In the genomic region with DNA sequence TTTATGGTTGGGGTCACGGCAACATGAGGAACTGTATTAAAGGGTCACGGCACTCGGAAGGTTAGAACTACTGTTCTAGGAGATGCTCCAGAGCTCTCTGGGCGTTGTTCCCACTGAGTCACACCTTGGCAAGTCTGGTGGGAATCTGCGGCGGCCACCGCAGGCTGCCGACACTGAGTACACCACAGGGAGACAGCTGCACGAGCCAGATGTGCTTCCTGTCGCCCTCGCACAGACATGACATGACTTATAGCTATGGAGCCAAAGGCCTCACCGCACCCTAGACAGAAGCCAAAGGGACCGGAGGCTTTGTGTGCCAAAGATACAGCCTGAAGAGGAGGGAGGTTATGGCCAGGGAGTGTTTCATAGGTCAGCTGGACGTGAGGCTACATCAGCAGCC, we compare ENCODE assay signal across 12 mouse cellular contexts. TPM values are rescaled to one million over a fixed set of nuclear protein-coding genes. Genes with fewer than 3 reads are reported as not detected.
DNase-seq lines count a peak whose midpoint lies in the region; ATAC-seq lines count a peak whose summit lies in the region.
"Had no signal": no experiment of that assay in that cellular context is flagged by ENCODE, and none has a peak within 500 bp of the region (broad histone marks: within the 10 kb centered on the region; RNA-seq: fewer than 3 reads in every experiment).

No protein-coding gene starts in this region.

- DNase-seq in heart, adult 11 months, result peak; percentile 97
- DNase-seq in heart, embryonic 10.5 days (ENCODE audit: low spot score), result no peak
- DNase-seq in adrenal gland, postnatal 10 days, result peak; percentile 66
- peak; percentile 47 for DNase-seq in heart, adult 8-10 months (ENCODE audit: low spot score)
- DNase-seq in limb, embryonic 10.5 days (ENCODE audit: low spot score), result no peak
- no peak for DNase-seq in layer of hippocampus, adult 11-12 months (ENCODE audit: low spot score)
- DNase-seq: cerebellum, adult 9-11 months had no signal

- peaks cover 2% of the 10 kb centered on the region for H3K36me3 ChIP-seq in heart, embryonic 10.5 days
- peaks cover 11% of the 10 kb centered on the region for H3K36me3 ChIP-seq in limb, embryonic 10.5 days
- 0 out of 2 replicates have a peak, but pooled peaks cover 3% of the 10 kb centered on the region for H3K36me3 ChIP-seq in intestine, embryonic 15.5 days

- no peaks in the 10 kb centered on the region for H3K27me3 ChIP-seq in heart, embryonic 10.5 days (ENCODE audit: insufficient read depth, poor library complexity, severe bottlenecking)
- H3K27me3 ChIP-seq in limb, embryonic 10.5 days (ENCODE audit: low read depth, poor library complexity, severe bottlenecking), result no peaks in the 10 kb centered on the region
- no peaks in the 10 kb centered on the region for H3K27me3 ChIP-seq in intestine, embryonic 15.5 days (replicated peaks)
- H3K27me3 ChIP-seq: neural tube, embryonic 13.5 days had no signal

- no peak overlapping the region for H3K4me3 ChIP-seq in heart, embryonic 10.5 days
- no peak overlapping the region for H3K4me3 ChIP-seq in limb, embryonic 10.5 days
- H3K4me3 ChIP-seq in intestine, embryonic 15.5 days (replicated peaks), result no peak overlapping the region
- H3K4me3 ChIP-seq: neural tube, embryonic 13.5 days had no signal

- no peak overlapping the region for H3K9ac ChIP-seq in intestine, embryonic 15.5 days
- H3K9ac ChIP-seq: hindbrain, embryonic 14.5 days; neural tube, embryonic 13.5 days had no signal

- H3K4me2 ChIP-seq in intestine, embryonic 15.5 days (replicated peaks), result no peak overlapping the region
- H3K4me2 ChIP-seq: hindbrain, embryonic 14.5 days; neural tube, embryonic 13.5 days had no signal

- WGBS in heart, embryonic 10.5 days, result 72% methylated on average over 14 of the region's 14 CpGs
- WGBS in limb, embryonic 10.5 days, result 53% methylated on average over 14 of the region's 14 CpGs
- WGBS in intestine, embryonic 15.5 days, result 54% methylated on average over 14 of the region's 14 CpGs

- H3K4me1 ChIP-seq in heart, embryonic 10.5 days, result peaks cover 7% of the 10 kb centered on the region
- H3K4me1 ChIP-seq in limb, embryonic 10.5 days, result peaks cover 17% of the 10 kb centered on the region
- H3K4me1 ChIP-seq in intestine, embryonic 15.5 days (replicated peaks), result no peaks in the 10 kb centered on the region

- no peak overlapping the region for H3K27ac ChIP-seq in heart, embryonic 10.5 days
- no peak overlapping the region for H3K27ac ChIP-seq in limb, embryonic 10.5 days
- H3K27ac ChIP-seq in intestine, embryonic 15.5 days, result no peak overlapping the region
- H3K27ac ChIP-seq: hindbrain, embryonic 14.5 days; neural tube, embryonic 13.5 days had no signal

- H3K9me3 ChIP-seq in heart, embryonic 10.5 days, result no peaks in the 10 kb centered on the region
- H3K9me3 ChIP-seq in limb, embryonic 10.5 days (replicated peaks), result no peaks in the 10 kb centered on the region
- H3K9me3 ChIP-seq in intestine, embryonic 15.5 days, result no peaks in the 10 kb centered on the region
- H3K9me3 ChIP-seq: neural tube, embryonic 13.5 days had no signal

- peak; percentile 36 for ATAC-seq in megakaryocyte progenitor cell, adult 5-6 weeks (replicated peaks; ENCODE audit: poor library complexity)
- no peak for ATAC-seq in intestine, embryonic 15.5 days
- ATAC-seq: lung, postnatal 0 days had no signal

RNA-seq across cellular contexts. Expression of a gene that starts 22.3 kb away (rescaled TPM):
- 55.5 and 58.4 TPM in 2 replicates for polyA plus RNA-seq in heart, embryonic 10.5 days (2016; fragmentation: Nextera tagmentation; extraction: Ambion mirVana)
- total RNA-seq in adrenal gland, postnatal 10 days (2021), result 10 to 100 TPM; 65.4 to 69.5 TPM
- total RNA-seq in heart, adult 8-10 months (2022), result 10 to 100 TPM; 26.1 to 29.6 (median 26.9) TPM
- 98.8 and 112 TPM in 2 replicates for total RNA-seq in megakaryocyte progenitor cell, adult 5-6 weeks (2015)
- total RNA-seq in megakaryocyte progenitor cell, adult 5-6 weeks (2017), result 65.3 and 70.9 TPM in 2 replicates
- polyA plus RNA-seq in limb, embryonic 10.5 days (2016; fragmentation: Nextera tagmentation; extraction: Ambion mirVana), result 55.9 and 62.5 TPM in 2 replicates
- polyA plus RNA-seq in intestine, embryonic 15.5 days (2015; fragmentation: Nextera tagmentation; extraction: Ambion mirVana), result 76.7 and 77.9 TPM in 2 replicates

RNA-seq across cellular contexts. Expression of a gene that starts 22.4 kb away (rescaled TPM):
- polyA plus RNA-seq in heart, embryonic 10.5 days (2016; fragmentation: Nextera tagmentation; extraction: Ambion mirVana), result 142 and 145 TPM in 2 replicates
- 100 to 1,000 TPM in 1 of 2 experiments, 10 to 100 TPM in 1; 94.6 to 121 TPM for total RNA-seq in adrenal gland, postnatal 10 days (2021)
- 100 to 1,000 TPM in 1 of 4 experiments, 10 to 100 TPM in 3; 89.1 to 116 (median 94.9) TPM for total RNA-seq in heart, adult 8-10 months (2022)
- 98.8 and 111 TPM in 2 replicates for total RNA-seq in megakaryocyte progenitor cell, adult 5-6 weeks (2015)
- total RNA-seq in megakaryocyte progenitor cell, adult 5-6 weeks (2017), result 53.8 and 67.5 TPM in 2 replicates
- 118 and 137 TPM in 2 replicates for polyA plus RNA-seq in limb, embryonic 10.5 days (2016; fragmentation: Nextera tagmentation; extraction: Ambion mirVana)
- 124 and 134 TPM in 2 replicates for polyA plus RNA-seq in intestine, embryonic 15.5 days (2015; fragmentation: Nextera tagmentation; extraction: Ambion mirVana)

RNA-seq across cellular contexts. Expression of a gene that starts 52.0 kb away (rescaled TPM):
- 0.05 and 0.15 TPM in 2 replicates for polyA plus RNA-seq in heart, embryonic 10.5 days (2016; fragmentation: Nextera tagmentation; extraction: Ambion mirVana)
- total RNA-seq in adrenal gland, postnatal 10 days (2021), result under 1 TPM in 1 of 2 experiments, not detected in 1; 0.27 TPM
- total RNA-seq in heart, adult 8-10 months (2022), result not detected
- total RNA-seq in megakaryocyte progenitor cell, adult 5-6 weeks (2015), result not detected in 2 replicates
- total RNA-seq in megakaryocyte progenitor cell, adult 5-6 weeks (2017), result not detected in 2 replicates
- 0.10 TPM in 1 of 2 replicates, not detected in the other for polyA plus RNA-seq in limb, embryonic 10.5 days (2016; fragmentation: Nextera tagmentation; extraction: Ambion mirVana)
- polyA plus RNA-seq in intestine, embryonic 15.5 days (2015; fragmentation: Nextera tagmentation; extraction: Ambion mirVana), result 0.10 and 0.15 TPM in 2 replicates
- polyA plus RNA-seq: lung, postnatal 0 days had no signal

Comparison
In these comparisons a context has a peak if more than half of its experiments do, and no peak if none do; other contexts are left out.
1. DNase-seq: peak in heart, adult 11 months (single experiment), adrenal gland, postnatal 10 days (single experiment) and heart, adult 8-10 months (single experiment); none in heart, embryonic 10.5 days (single experiment), limb, embryonic 10.5 days (single experiment) and layer of hippocampus, adult 11-12 months (single experiment).